Mouse (Mus musculus) lung, postnatal 0 days (tissue): Measurements from ENCODE around the gene Pik3r6. TPM values are rescaled to one million over a fixed set of nuclear protein-coding genes. Genes with fewer than 3 reads are reported as not detected.

ENCODE experiments used
- ATAC-seq: fragments of 200-750 bp; cut with Nextera tagmentation; 2 replicates; pipeline ENCODE4 v1.8.0; 2017; ENCODE audit warnings: moderate library complexity
- DNase-seq: peaks from one replicate; pipeline ENCODE4 v3.0.0-alpha.2; 2016; ENCODE audit warnings: low spot score
- H3K27ac ChIP-seq: fragments of 300-500 bp; sonication (generic); 2 replicates; pipeline ENCODE4 v1.5.1; 2014; ENCODE audit warnings: antibody characterized with exemption, mild to moderate bottlenecking, low read length, mixed read lengths
- H3K27me3 ChIP-seq: fragments of 300-500 bp; sonication (generic); replicated peaks from 2 replicates; pipeline ENCODE4 v1.6.1; 2014; ENCODE audit warnings: low read length, mixed read lengths; ENCODE audit not compliant: insufficient read depth
- H3K36me3 ChIP-seq: fragments of 300-500 bp; sonication (generic); 2 replicates; pipeline ENCODE4 v1.6.1; 2014; ENCODE audit warnings: low read length, mixed read lengths; ENCODE audit not compliant: insufficient read depth
- H3K4me1 ChIP-seq: fragments of 300-500 bp; sonication (generic); 2 replicates; pipeline ENCODE4 v1.6.1; 2014; ENCODE audit warnings: antibody characterized with exemption, low read depth, low read length, mixed read lengths; ENCODE audit not compliant: insufficient read depth
- H3K4me2 ChIP-seq: fragments of 300-500 bp; sonication (generic); replicated peaks from 2 replicates; pipeline ENCODE4 v1.6.1; 2014; ENCODE audit warnings: low read depth, mild to moderate bottlenecking, low read length, moderate library complexity, mixed read lengths
- H3K4me3 ChIP-seq: fragments of 300-500 bp; sonication (generic); 2 replicates; pipeline ENCODE4 v1.5.1; 2014; ENCODE audit warnings: low read depth, low read length
- H3K9ac ChIP-seq: fragments of 300-500 bp; sonication (generic); replicated peaks from 2 replicates; pipeline ENCODE4 v1.6.1; 2014; ENCODE audit warnings: low read depth, mild to moderate bottlenecking
- H3K9me3 ChIP-seq: fragments of 300-500 bp; sonication (generic); 2 replicates; pipeline ENCODE4 v1.6.1; 2016; ENCODE audit warnings: low read length, mixed read lengths
- CTCF ChIP-seq: IDR thresholded peaks from 2 replicates; pipeline ENCODE4 v1.5.1; 2016; ENCODE audit warnings: antibody characterized with exemption, mild to moderate bottlenecking
- EP300 ChIP-seq: IDR thresholded peaks from 2 replicates; pipeline ENCODE4 v1.6.1; 2016; ENCODE audit warnings: antibody characterized with exemption, mild to moderate bottlenecking, control low read depth
- WGBS: fragments of 180-500 bp; shearing (Covaris S2); extraction: QIAGEN DNeasy Blood & Tissue Kit; methylation state at CpG from one replicate; pipeline ENCODE4 v1.1.7; 2014; 5-methylcytosine and 5-hydroxymethylcytosine counted together
- polyA plus RNA-seq: library from polyadenylated mRNA; unstranded; fragments of >200 nt; fragmentation: Nextera tagmentation; extraction: Ambion mirVana; gene quantifications from 2 replicates; pipeline ENCODE4 v1.2.1, GENCODE M21; 2015

Pik3r6 gene
- polyA plus RNA-seq, 1 experiment from 2014 or later: 6.8 TPM

GRCm38 (mm10) chr11:68464260-68464659, 38.6 kb upstream of the Pik3r6 start:
- ATAC-seq (no peak), DNase-seq (no peak)
- WGBS: 66% methylated on average over 5 of the region's 5 CpGs
- Histone ChIP-seq H3K4me3 (no peak overlapping the region), H3K4me1 (no peaks in the 10 kb centered on the region), H3K9ac (no peak overlapping the region), H3K4me2 (no peak overlapping the region), H3K27me3 (no peaks in the 10 kb centered on the region), H3K27ac (no peak overlapping the region), H3K9me3 (no peaks in the 10 kb centered on the region), H3K36me3 (no peaks in the 10 kb centered on the region)
- TF ChIP-seq EP300: no peak
- TF ChIP-seq CTCF: no peak

GRCm38 (mm10) chr11:68465090-68465489, 37.7 kb upstream of the Pik3r6 start:
- Histone ChIP-seq H3K4me2 (no peak overlapping the region), H3K36me3 (no peaks in the 10 kb centered on the region), H3K9me3 (no peaks in the 10 kb centered on the region), H3K9ac (no peak overlapping the region), H3K27ac (no peak overlapping the region), H3K4me1 (no peaks in the 10 kb centered on the region), H3K4me3 (no peak overlapping the region), H3K27me3 (no peaks in the 10 kb centered on the region)
- WGBS: 55% methylated on average over 2 of the region's 2 CpGs
- ATAC-seq (no peak), DNase-seq (no peak)
- TF ChIP-seq EP300 (no peak), CTCF (no peak)

GRCm38 (mm10) chr11:68467441-68467840, 35.4 kb upstream of the Pik3r6 start:
- Histone ChIP-seq H3K36me3 (no peaks in the 10 kb centered on the region), H3K9ac (no peak overlapping the region), H3K4me3 (no peak overlapping the region), H3K4me1 (no peaks in the 10 kb centered on the region), H3K9me3 (no peaks in the 10 kb centered on the region), H3K27ac (no peak overlapping the region), H3K4me2 (no peak overlapping the region), H3K27me3 (no peaks in the 10 kb centered on the region)
- no peak for DNase-seq
- TF ChIP-seq CTCF (no peak), EP300 (no peak)
- no peak for ATAC-seq
- WGBS: 84% methylated on average over 7 of the region's 7 CpGs

GRCm38 (mm10) chr11:68467962-68468612, 34.7 kb upstream of the Pik3r6 start:
- H3K4me3 ChIP-seq: no peak overlapping the region
- TF ChIP-seq CTCF: no peak
- no peak for TF ChIP-seq EP300
- H3K36me3 ChIP-seq: no peaks in the 10 kb centered on the region
- no peak for DNase-seq
- no peaks in the 10 kb centered on the region for H3K9me3 ChIP-seq
- H3K27ac ChIP-seq: no peak overlapping the region
- H3K27me3 ChIP-seq: no peaks in the 10 kb centered on the region
- no peak overlapping the region for H3K4me2 ChIP-seq
- ATAC-seq: no peak
- WGBS: 56% methylated on average over 9 of the region's 9 CpGs
- no peaks in the 10 kb centered on the region for H3K4me1 ChIP-seq
- no peak overlapping the region for H3K9ac ChIP-seq

GRCm38 (mm10) chr11:68468886-68469285, 33.9 kb upstream of the Pik3r6 start:
- H3K4me3 ChIP-seq: no peak overlapping the region
- DNase-seq: no peak
- no peaks in the 10 kb centered on the region for H3K27me3 ChIP-seq
- H3K4me2 ChIP-seq: no peak overlapping the region
- WGBS: 78% methylated on average over 4 of the region's 4 CpGs
- H3K36me3 ChIP-seq: no peaks in the 10 kb centered on the region
- H3K9ac ChIP-seq: no peak overlapping the region
- no peak overlapping the region for H3K27ac ChIP-seq
- TF ChIP-seq EP300 (no peak), CTCF (no peak)
- ATAC-seq: no peak
- no peaks in the 10 kb centered on the region for H3K4me1 ChIP-seq
- H3K9me3 ChIP-seq: no peaks in the 10 kb centered on the region

GRCm38 (mm10) chr11:68472162-68472849, 30.5 kb upstream of the Pik3r6 start:
- DNase-seq (no peak), ATAC-seq (no peak)
- 63% methylated on average over 5 of the region's 5 CpGs for WGBS
- Histone ChIP-seq H3K4me1 (no peaks in the 10 kb centered on the region), H3K27me3 (no peaks in the 10 kb centered on the region), H3K9me3 (no peaks in the 10 kb centered on the region), H3K4me2 (no peak overlapping the region), H3K9ac (no peak overlapping the region), H3K27ac (no peak overlapping the region), H3K4me3 (no peak overlapping the region), H3K36me3 (no peaks in the 10 kb centered on the region)
- TF ChIP-seq CTCF (no peak), EP300 (no peak)
